9 mouse cellular contexts compared by ENCODE assay signal in the genomic region with DNA sequence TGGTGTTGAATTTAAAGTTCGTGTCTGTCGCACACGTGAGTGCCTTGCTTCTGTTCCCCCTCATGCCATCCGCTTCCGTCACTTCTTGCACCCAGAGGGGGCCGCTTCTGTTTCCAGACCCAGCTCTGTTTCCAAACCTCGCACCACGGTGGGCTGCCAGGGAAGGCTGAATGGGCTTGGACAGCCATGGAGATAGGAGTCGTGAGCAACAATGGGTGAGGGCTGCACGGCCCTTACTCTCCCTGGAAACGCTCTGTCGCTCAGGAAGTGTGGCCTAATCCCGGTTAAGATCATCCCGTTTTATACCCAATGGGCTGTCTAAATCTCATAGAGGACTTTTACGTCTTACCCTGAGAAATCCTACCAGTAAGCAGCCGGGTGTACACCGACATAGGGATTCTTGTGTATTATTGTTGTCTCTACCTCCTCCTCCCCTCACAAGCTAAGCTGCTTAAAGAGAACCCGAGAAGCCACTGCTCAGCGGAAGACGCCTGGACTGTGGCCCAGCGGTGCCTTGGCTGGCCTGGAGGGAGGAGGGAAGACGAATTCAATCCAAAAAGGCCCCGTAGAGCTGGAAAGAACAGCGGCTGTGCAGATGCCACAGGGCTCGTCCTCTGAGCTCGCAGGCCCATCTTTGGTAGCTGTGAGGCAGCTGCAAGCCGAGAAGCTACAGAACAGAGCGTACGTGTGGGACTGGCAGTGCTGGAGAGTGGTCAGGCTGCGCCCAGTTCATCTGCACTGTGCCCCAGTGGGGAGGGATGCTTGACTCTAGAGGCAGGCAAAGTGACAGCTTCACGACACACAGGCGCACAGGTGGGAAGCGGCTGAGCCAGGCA. TPM values are rescaled to one million over a fixed set of nuclear protein-coding genes. Genes with fewer than 3 reads are reported as not detected.
DNase-seq lines count a peak whose midpoint lies in the region; ATAC-seq and TF ChIP-seq lines count a peak whose summit lies in the region.
"Had no signal": no experiment of that assay in that cellular context is flagged by ENCODE, and none has a peak within 500 bp of the region (broad histone marks: within the 10 kb centered on the region; RNA-seq: fewer than 3 reads in every experiment).

No protein-coding gene starts in this region.

- no peak for TF ChIP-seq EP300 in heart, postnatal 0 days (IDR thresholded peaks at IDR 0.05; ENCODE audit: low read depth)

- no peak overlapping the region for H3K4me3 ChIP-seq in heart, postnatal 0 days (ENCODE audit: low read depth, low read length)
- no peak overlapping the region for H3K4me3 ChIP-seq in heart, embryonic 12.5 days
- no peak overlapping the region for H3K4me3 ChIP-seq in forebrain, embryonic 13.5 days
- no peak overlapping the region for H3K4me3 ChIP-seq in limb, embryonic 14.5 days (replicated peaks; ENCODE audit: low read length)
- H3K4me3 ChIP-seq: stomach, embryonic 15.5 days had no signal

- TF ChIP-seq POLR2A in limb, embryonic 14.5 days (IDR thresholded peaks at IDR 0.05; ENCODE audit: borderline replicate concordance, extremely low read depth, insufficient read depth, insufficient read length), result no peak

- no peaks in the 10 kb centered on the region for H3K36me3 ChIP-seq in heart, postnatal 0 days (replicated peaks; ENCODE audit: control insufficient read depth, insufficient read depth, low read length)
- no peaks in the 10 kb centered on the region for H3K36me3 ChIP-seq in heart, embryonic 12.5 days
- H3K36me3 ChIP-seq in forebrain, embryonic 13.5 days (ENCODE audit: poor library complexity, severe bottlenecking), result no peaks in the 10 kb centered on the region
- no peaks in the 10 kb centered on the region for H3K36me3 ChIP-seq in limb, embryonic 14.5 days (ENCODE audit: control insufficient read depth, insufficient read depth, low read length)
- H3K36me3 ChIP-seq: stomach, embryonic 15.5 days had no signal

- no peak for ATAC-seq in heart, postnatal 0 days (ENCODE audit: insufficient read depth, low read depth)
- ATAC-seq in heart, embryonic 12.5 days (ENCODE audit: insufficient number of reproducible peaks, low FRiP score), result no peak
- ATAC-seq in forebrain, embryonic 13.5 days, result peak; percentile 56
- ATAC-seq in limb, embryonic 14.5 days (ENCODE audit: low FRiP score, low read depth), result peak; percentile 17; the same call in 1 of the 2 replicates
- no peak for ATAC-seq in erythroblast, adult 5-6 weeks (replicated peaks; ENCODE audit: low FRiP score, poor library complexity, severe bottlenecking)

- H3K4me2 ChIP-seq in heart, postnatal 0 days (ENCODE audit: low read depth, low read length), result no peak overlapping the region
- H3K4me2 ChIP-seq in heart, embryonic 12.5 days, result no peak overlapping the region; the same call in 1 of the 2 replicates
- H3K4me2 ChIP-seq in forebrain, embryonic 13.5 days, result peak overlapping the region; percentile 35
- no peak overlapping the region for H3K4me2 ChIP-seq in limb, embryonic 14.5 days (replicated peaks; ENCODE audit: low read depth, low read length, severe bottlenecking)
- H3K4me2 ChIP-seq: stomach, embryonic 15.5 days had no signal

- 0 out of 2 replicates have a peak overlapping the region, but pooled peaks have one; percentile 26 for H3K27ac ChIP-seq in heart, postnatal 0 days (ENCODE audit: low read depth)
- H3K27ac ChIP-seq in heart, embryonic 12.5 days (ENCODE audit: poor library complexity, severe bottlenecking), result no peak overlapping the region
- peak overlapping the region; percentile 15; the same call in 1 of the 2 replicates for H3K27ac ChIP-seq in forebrain, embryonic 13.5 days
- H3K27ac ChIP-seq in limb, embryonic 14.5 days (replicated peaks; ENCODE audit: low read depth, low read length), result no peak overlapping the region; the same call in 1 of the 2 replicates
- H3K27ac ChIP-seq: stomach, embryonic 15.5 days had no signal

- no peak overlapping the region for H3K9ac ChIP-seq in heart, postnatal 0 days (replicated peaks; ENCODE audit: low read depth, low read length)
- no peak overlapping the region for H3K9ac ChIP-seq in heart, embryonic 12.5 days
- H3K9ac ChIP-seq in forebrain, embryonic 13.5 days, result peak overlapping the region; percentile 14; the same call in 1 of the 2 replicates
- H3K9ac ChIP-seq in limb, embryonic 14.5 days (ENCODE audit: low read depth, low read length, severe bottlenecking), result no peak overlapping the region
- H3K9ac ChIP-seq: stomach, embryonic 15.5 days had no signal

- no peak for TF ChIP-seq CTCF in heart, postnatal 0 days (IDR thresholded peaks at IDR 0.05; ENCODE audit: low read depth)

- DNase-seq in heart, postnatal 0 days (ENCODE audit: low spot score), result no peak
- DNase-seq in R1 (ENCODE audit: low read depth, low spot score), result peak; percentile 17
- DNase-seq in limb, embryonic 14.5 days (ENCODE audit: low spot score), result no peak
- DNase-seq in thymus, postnatal 14 days, result no peak
- DNase-seq in left cerebral cortex, adult 8-10 months (ENCODE audit: low spot score in 2 of 2), result no peak

- H3K9me3 ChIP-seq in heart, postnatal 0 days (replicated peaks; ENCODE audit: control insufficient read depth, low read length), result no peaks in the 10 kb centered on the region
- H3K9me3 ChIP-seq in heart, embryonic 12.5 days (replicated peaks), result no peaks in the 10 kb centered on the region
- no peaks in the 10 kb centered on the region for H3K9me3 ChIP-seq in forebrain, embryonic 13.5 days (replicated peaks)
- H3K9me3 ChIP-seq in limb, embryonic 14.5 days (ENCODE audit: control insufficient read depth, low read length), result no peaks in the 10 kb centered on the region
- H3K9me3 ChIP-seq: stomach, embryonic 15.5 days had no signal

- no peaks in the 10 kb centered on the region for H3K27me3 ChIP-seq in heart, postnatal 0 days (ENCODE audit: control insufficient read depth, insufficient read depth, low read length)
- no peaks in the 10 kb centered on the region for H3K27me3 ChIP-seq in heart, embryonic 12.5 days (replicated peaks)
- H3K27me3 ChIP-seq in forebrain, embryonic 13.5 days, result no peaks in the 10 kb centered on the region
- no peaks in the 10 kb centered on the region for H3K27me3 ChIP-seq in limb, embryonic 14.5 days (ENCODE audit: control insufficient read depth, insufficient read depth, low read length)
- H3K27me3 ChIP-seq: stomach, embryonic 15.5 days had no signal

- peaks cover 3% of the 10 kb centered on the region for H3K4me1 ChIP-seq in heart, postnatal 0 days (ENCODE audit: control insufficient read depth, insufficient read depth)
- H3K4me1 ChIP-seq in heart, embryonic 12.5 days (replicated peaks), result peaks cover 23% of the 10 kb centered on the region
- H3K4me1 ChIP-seq in forebrain, embryonic 13.5 days, result peaks cover 39% of the 10 kb centered on the region
- peaks cover 33% of the 10 kb centered on the region for H3K4me1 ChIP-seq in limb, embryonic 14.5 days (ENCODE audit: control insufficient read depth, insufficient read depth, low read length)

- WGBS in heart, postnatal 0 days, result 74% methylated on average over 33 of the region's 33 CpGs
- 74% methylated on average over 33 of the region's 33 CpGs for WGBS in heart, embryonic 12.5 days
- 24% methylated on average over 33 of the region's 33 CpGs for WGBS in forebrain, embryonic 13.5 days
- WGBS in limb, embryonic 14.5 days, result 66% methylated on average over 33 of the region's 33 CpGs

RNA-seq across cellular contexts. Expression of a gene that starts 58.0 kb away (rescaled TPM):
- total RNA-seq in heart, postnatal 0 days (2014; rRNA removed; ENCODE audit: low replicate concordance), result 27.3 and 27.6 TPM in 2 replicates
- polyA plus RNA-seq in heart, postnatal 0 days (2015; fragmentation: Nextera tagmentation; extraction: Ambion mirVana), result 27.1 and 30.8 TPM in 2 replicates
- 36.4 and 39.5 TPM in 2 replicates for polyA plus RNA-seq in heart, embryonic 12.5 days (2016; fragmentation: Nextera tagmentation; extraction: Ambion mirVana)
- 33.1 and 34.8 TPM in 2 replicates for polyA plus RNA-seq in forebrain, embryonic 13.5 days (2015; fragmentation: Nextera tagmentation; extraction: Ambion mirVana)
- 21.2 and 23.7 TPM in 2 replicates for polyA plus RNA-seq in limb, embryonic 14.5 days (2012; rRNA removed)
- polyA plus RNA-seq in limb, embryonic 14.5 days (2014; fragmentation: Nextera tagmentation; extraction: Ambion mirVana), result 40.3 and 47.4 TPM in 2 replicates
- 0.84 and 3.1 TPM in 2 replicates for total RNA-seq in erythroblast, adult 5-6 weeks (2015; ENCODE audit: low replicate concordance)
- 1.8 and 3.1 TPM in 2 replicates for total RNA-seq in erythroblast, adult 5-6 weeks (2017; ENCODE audit: low replicate concordance)
- 10 to 100 TPM; 11.7 to 16.2 (median 14.8) TPM for total RNA-seq in left cerebral cortex, adult 8-10 months (2022)

Comparison
In these comparisons a context has a peak if more than half of its experiments do, and no peak if none do; other contexts are left out.
1. H3K27ac ChIP-seq: peak in heart, postnatal 0 days (single experiment) and forebrain, embryonic 13.5 days (single experiment); none in heart, embryonic 12.5 days (single experiment) and limb, embryonic 14.5 days (single experiment).
2. ATAC-seq: peak in forebrain, embryonic 13.5 days (single experiment) and limb, embryonic 14.5 days (single experiment); none in heart, postnatal 0 days (single experiment), heart, embryonic 12.5 days (single experiment) and erythroblast, adult 5-6 weeks (single experiment).